Mouse (Mus musculus) layer of hippocampus, postnatal 14 days (tissue): ENCODE measurements around the gene Tra2a. TPM values are rescaled to one million over a fixed set of nuclear protein-coding genes. Genes with fewer than 3 reads are reported as not detected.

Experiments
- DNase-seq, 2 experiments: peaks; one replicate each; pipeline ENCODE4 v3.0.0; 2021 to 2022; ENCODE audit warnings: low spot score in 2 of 2, mixed read lengths in 1 of 2
- total RNA-seq, 2 experiments: library from RNA; stranded (reverse); gene quantifications; 2 replicates each; pipeline ENCODE4 v1.2.3; 2021

Tra2a gene
- total RNA-seq, 2 experiments from 2014 or later, result 76.0 to 85.7 TPM

DNA sequence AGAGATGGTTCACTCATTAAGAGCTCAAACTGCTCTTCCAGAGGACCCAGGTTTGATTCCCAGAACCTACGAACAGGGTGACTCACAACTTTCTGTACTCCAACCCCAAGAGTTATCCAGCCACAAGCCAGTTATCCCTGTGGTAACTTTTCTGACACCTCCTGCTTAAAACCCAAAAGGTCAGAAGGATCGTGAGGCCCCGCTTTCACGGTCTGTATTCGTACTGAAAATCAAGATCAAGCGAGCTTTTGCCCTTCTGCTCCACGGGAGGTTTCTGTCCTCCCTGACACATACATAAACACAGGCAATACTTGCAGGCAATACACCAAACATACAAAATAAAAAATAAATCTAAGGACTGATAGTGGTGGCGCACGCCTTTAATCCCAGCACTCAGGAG lies 27.5 kb downstream of the Tra2a start:
- peak; percentile 100 for DNase-seq

DNA sequence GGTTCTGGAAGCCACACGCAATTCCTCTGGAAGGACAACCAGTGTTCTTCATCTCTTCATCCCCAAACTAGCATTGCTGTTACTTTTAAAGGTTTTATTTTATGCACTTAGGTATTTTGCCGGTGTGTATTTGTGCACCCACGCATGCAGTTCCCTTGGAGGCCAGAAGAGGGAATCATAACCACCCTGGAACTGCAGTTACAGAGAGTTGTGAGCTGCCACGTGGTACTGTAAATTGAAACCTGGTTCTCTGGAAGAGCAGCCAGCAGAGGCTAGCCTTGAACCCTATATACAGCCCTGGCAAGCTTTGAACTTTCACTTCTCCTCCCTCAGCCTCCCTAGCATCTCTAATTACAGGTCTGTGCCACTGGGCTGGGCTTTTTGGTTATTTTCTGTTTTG lies 30.5 kb downstream of the Tra2a start:
- no peak for DNase-seq

DNA sequence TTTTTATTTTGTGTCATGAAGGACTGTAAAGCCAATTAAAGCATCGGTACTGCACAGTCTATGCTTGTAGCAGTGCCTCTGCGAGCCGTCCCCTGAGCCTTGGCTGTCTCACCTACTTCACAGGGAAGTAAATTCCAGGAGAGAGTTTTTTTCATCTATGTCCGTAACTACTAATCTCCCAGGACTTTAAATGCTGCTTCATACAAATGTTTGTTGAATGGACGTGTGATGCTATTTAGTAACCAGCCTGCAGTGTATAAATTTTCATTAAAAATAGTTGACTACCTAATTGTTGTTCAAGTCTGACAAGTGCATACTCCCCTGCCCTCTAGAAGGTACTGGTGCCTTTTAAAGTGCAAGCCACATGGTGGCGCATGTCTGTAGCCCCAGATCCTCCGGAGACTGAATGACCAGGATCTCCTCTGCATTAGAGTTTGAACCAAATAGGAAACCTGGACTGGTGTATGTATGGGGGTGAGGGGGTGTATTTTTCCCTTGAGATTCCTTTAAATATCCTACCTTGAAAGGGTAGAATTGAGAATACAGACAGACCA lies 35.6 kb downstream of the Tra2a start:
- DNase-seq, result no peak

DNA sequence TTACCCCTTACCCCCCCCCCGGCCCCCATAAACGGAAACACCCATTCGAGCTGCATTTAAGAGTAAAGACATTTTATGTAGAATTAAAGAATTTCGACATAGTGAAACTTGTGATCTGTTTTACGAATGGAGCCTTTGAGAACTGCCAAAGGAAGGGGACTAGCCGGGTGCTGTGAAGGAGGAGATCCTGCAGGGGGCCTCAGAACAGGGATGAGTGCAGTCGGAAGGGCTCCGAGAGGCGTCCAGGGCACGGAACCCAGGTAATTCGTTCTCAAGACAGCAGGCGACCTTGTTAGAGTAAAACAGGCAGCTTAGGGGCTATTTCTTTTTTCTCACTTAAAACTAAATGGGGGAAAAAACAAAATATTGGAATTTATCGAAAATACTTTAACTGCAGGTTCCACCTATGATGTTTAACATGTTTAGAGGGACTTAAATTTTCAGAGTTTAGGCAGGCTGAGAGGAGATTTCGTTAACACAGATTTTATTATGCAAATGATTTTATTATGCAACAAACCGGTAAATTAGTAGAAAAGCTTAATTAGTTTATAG lies 36.6 kb downstream of the Tra2a start:
- DNase-seq, result no peak

DNA sequence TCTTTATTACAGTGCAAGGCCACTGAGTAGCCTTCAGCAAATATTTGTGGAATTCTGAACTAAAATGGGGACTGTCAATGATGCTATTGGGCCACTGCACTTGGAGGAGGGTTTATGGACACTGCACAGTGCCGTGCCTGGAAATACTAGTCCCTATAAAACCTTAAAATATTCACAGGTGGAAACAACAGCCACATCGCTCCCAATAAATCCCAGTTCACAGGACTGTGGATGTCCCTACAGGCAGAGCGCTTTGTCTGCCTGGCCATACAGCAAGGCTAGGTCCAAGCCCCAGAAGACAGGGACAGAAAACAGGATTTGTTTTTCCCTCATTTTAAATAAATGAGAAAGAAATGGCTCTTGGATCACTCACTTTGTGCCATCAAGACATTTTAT lies 38.1 kb downstream of the Tra2a start:
- no peak for DNase-seq

DNA sequence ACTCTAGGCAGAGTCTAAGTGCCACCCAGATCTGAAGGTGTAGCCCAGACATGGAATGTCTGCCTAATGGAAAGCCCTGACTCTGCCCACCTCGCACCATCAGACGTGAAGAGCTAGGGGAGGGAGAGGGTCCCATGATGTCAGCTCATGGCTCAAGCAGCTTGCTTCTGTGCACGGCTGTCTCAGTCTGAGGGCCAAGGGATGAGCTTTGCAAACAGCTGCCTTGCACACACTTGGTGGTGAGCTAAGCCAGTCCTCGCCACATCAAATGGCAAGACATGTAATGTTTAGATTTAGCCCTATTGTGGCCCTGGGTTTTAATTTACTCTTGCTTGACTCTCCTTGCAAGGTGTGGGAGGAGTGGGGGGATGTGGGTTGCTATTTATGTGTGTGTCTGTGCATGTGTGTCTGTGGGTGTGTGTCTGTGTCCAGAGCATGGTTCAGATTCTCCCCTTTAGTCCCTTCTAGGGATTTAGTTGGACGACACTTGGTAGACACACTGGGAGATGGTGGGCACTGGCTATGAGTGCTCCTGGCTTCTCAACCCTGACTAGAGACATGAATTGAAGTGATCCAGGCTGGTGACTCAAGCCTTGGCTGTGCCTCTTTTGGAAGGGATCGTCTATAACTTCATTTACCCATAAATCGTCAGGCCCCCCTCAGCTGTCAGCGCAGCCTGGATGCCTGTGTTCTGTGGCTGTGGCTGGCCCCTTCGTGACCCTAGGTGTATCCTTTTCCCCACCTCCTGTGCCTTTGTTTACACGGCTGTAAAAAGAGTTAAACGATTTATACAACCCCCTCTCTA lies 38.7 kb downstream of the Tra2a start:
- DNase-seq, result no peak

DNA sequence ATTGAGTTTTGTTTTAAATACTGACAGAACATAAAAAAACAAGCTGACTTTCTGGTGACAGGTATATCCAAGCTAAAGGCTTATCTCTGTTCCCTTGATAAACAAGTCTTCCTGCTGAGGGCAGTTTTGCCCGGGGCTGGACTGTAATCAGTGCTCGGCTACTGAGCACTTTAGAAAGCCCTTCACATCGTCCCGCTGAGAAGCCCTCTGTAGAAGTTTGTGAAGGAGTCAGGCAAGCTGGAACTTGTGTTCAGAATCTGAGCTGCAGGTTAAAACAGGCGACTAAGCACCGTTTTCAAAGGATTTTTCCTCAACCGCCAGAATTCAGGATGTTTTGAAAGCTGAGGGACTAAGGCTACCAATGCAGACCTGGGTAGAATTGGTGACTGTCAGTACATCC lies 41.9 kb downstream of the Tra2a start:
- no peak for DNase-seq

DNA sequence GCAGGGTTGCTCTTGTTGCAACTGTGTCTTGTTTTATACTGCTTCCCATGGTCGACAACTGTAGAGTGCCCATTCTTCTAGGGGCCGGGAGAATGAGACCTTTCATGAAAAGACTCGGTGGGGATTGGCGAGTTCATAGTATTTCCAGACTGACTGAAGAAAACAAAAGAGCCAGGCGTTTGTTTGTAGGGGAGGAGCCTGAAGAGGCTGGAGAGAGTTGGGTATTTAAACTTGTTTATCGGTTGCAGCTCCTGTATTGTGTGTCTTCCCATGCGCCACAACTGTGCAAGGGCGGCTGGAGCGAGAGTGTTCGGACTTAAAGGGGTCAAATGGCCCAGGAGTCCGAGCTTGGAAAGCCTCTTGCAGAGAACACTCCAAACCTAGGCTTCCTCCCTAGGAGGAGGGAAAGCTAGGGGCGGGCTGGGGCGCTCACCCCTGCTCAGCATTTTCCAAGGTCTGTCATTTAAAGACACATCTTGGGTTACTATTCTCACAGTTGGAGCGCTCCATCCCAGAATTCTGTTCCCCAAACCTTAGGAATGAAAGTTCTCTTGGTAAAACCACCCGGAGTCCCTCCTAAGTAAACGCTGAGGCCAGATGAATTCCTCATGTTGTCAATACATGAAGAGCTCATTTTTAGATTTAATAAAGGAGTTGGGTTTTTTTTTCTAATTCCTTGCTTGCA lies 43.8 kb downstream of the Tra2a start:
- no peak for DNase-seq

DNA sequence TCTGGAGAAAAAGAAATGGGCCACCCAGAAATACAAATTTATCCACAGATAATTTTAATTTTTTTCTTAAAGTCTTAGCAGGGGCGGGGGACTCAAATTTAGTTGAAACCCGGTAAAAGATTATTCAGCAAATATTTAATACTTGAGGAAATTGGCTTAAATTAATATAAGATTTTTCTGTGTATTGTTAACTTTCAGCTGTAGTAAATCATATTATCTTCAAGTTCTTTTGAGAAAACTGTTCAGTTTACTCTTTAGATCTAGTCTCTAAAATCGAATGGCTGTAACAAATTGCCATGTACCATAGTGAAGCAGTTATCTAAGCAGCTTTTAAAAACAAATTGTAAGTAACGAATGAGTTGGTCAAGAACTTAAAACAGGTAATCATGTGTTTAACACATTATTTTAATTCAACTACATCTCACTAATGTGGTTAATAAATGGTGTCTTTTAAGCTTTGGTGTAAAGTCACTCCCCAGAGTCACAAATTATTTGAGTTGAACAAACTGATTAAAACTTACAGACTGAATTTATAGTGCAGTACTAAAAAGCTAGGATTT lies 44.8 kb downstream of the Tra2a start:
- DNase-seq, result no peak

DNA sequence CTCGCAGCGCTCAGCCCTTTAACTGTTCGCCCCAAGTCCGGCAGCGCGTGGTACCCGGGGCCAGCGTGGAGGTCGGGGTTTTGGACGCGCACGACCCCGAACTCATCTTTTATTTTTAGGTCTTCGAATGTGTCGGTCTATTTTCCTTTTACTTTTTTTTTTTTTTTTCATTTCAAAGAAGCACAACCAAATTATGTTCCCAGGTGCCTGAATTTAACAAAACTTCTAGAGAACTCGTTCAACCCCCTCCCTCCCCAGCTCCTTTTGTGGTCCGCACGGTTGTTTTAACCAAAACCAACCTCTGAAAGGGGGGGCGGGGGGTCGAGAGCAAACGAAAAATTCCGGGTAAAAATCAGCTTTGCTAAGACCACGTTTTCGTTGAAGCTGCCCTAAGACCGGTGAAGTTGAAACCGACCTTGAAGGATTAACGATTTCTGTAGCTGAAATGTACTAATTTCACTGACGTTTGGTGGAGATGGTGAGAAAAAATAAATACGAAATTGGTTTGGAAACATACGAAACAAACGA lies 45.5 kb downstream of the Tra2a start:
- no peak for DNase-seq

DNA sequence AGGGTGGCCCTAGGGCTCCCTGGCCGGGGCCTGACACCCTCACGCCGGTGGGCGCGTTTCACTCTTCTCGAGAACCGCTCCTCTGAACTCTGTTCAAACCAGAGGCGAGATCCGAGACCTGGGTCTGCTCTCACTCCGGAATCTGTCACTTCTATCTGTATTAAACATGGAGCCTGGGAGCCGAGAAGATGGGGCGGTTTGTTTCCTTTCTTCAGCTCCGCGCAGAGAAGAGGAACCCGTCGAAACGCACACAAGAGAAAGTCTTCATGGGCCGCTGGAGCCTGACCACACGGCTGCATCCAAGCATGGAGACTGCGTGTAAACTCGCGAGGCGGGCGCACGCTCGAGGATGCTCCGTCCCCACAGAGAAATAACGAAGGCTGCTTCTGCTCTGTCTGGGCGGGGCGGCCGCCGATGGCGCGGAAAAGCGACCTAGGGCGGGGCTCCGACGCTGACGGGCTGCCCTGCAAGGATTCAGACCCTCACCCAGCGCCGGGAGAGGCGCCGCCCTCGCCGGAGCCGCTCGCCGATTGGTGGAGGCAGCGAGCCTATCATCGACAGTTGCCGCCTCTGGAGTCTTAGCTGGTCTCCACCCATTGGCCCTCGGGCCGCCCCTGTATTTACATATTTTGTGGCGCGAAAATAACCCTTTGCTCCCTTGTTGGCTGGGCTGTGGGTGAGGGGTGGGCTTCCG lies 46.1 kb downstream of the Tra2a start:
- DNase-seq, result peak in 1 of 2 experiments; percentile 42

DNA sequence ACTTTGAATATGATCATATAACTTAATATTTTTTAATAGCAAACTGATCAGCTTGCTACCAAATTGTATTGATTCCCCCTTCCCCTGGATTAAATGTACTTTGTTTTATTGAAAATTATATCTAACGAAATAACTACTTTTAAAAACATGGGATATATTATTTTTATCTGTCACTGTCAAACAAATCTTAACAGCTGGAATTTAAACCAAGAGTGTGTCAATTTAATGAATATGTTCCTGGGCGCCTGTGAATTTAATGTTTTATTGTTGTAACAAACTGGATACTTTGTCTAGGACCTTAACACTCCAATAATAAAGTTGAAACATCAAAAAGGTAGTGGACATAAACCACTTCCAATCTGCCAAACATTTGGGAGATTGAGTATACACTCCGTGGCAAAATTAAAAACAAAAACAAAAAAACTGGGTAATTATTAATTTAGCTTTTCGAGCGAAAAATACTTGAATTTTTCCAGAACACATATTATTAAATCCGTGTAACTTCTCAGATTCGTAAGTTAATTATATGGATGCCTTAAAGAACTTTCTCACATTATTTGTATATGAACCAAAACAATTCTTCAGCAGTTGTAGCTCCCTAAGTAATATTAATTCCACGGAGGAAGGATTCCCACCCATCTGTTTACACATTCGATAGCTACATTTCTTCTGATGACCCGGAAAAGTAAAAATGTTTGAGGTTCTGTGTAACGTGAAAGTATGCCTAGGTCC lies 46.9 kb downstream of the Tra2a start:
- DNase-seq, result no peak

DNA sequence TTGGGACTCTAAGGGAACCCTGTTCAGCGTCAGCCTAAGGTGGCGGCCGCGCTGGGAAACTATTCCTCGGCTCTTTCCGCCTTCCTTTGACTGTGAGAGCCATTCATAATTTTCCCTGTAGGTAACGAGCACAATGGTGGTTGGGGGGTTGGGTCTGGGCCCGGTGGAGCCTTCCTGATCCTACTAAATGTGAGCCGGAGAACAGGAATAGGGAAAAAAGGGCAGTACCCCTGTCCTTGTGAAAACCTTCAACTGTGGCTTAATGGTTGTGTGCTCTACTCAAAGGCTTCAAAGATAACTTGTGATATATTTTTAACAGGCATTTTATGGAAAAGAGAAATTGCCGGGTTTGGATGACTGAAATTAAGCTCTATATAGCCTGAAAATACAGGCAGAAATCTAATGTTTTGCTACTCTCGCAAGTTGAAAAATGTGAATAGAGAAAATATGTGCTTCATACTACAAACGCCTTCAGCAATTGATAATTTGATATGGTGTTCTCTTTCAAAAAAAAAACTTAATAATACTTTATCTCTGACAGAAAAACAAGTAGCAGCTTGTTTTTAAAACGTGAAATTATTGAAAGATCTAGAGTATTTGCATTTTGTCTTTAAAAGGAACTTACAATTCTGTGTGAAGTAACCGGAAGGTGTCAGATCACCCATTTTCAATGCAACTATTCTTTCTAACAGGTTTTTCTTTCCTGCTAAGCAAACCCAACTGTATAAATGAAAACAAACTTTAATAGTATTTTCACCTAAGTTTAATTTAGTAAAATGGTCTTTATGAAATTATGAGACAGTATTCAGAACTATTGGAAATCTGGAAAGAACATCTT lies 47.9 kb downstream of the Tra2a start:
- DNase-seq, result no peak

DNA sequence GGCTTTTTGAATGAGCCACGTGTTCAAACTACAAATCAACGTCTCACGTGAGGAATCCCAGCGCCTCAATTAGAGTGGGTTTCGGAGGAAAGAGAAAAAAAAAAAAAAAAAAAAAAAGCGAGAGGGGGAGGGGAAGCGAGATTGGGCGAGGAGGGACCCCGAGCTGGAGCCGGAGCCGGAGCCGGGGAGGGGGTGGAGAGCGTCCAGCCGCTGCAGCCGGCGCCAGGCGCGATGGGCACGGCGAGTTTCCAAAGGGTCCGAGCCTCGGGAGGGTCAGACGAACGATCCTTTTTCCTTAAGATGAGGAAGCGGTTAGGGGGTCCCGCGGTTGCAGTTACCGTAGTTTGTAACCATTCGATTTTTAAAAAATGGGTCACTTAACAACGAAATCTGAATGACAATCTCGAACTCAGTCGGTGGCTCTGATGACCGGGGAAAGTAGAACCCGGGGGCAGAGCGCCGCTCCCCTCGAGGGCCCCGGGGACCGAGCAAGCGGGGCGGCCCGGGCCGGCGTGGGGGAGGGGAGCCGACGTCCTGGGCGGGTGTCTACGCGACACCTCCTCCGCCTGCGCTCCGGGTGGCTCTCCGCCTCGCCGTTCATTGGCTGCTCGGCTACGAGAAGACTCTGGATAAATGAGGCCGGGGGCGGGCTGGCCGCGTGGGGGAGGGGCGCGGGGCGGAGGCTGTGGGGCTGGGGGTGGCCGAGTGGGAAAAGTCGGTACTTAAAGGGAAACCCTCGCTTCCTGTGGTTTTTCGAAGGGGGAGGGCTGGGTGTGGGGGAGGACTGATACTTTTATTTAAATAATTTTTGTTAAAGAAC lies 48.7 kb downstream of the Tra2a start, which contains the start of gene Igf2bp3:
Gene Igf2bp3 (minus strand): TSS at position 30 of the 820 bp plus-strand sequence.
- no peak for DNase-seq

DNA sequence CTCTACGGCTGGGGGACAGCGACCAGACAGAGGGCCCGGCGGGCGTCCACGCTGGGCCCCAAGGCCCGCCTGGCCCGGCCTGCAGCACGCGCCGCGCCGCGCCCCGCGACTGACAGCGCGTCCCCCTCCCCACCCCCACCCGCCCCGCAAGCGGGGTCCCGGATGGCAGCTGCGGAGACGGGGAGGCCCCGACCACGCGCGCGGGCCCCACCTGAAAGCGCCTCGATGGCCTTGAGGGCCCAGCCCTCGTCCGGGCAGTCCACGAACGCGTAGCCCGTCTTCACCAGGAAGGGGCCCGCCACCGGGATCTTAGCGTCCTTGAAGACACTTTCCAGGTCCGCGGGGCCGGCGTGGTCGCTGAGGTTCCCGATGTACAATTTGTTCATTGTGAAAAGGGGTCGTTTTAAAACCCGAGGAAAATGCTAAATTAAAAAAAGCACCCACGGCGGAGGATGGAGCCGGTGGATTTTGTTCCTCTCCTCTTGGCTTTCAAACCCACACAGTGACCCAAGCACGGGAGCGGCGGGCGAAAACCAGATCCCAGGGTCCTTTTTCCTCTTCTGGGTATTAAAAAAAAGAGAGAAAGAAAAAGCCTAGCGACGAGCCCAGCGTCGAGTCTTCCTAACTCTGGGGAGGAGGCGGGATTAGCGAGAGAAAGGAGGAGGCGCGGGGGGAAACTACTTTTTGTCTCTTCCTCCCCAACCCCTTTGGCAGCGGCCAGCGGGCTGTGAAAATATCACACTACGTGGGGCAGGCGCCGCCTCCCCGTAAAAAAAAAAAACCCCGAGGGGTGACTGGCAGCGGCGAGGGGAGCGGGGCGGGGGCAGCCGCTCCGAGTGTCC lies 49.5 kb downstream of the Tra2a start:
- DNase-seq, result no peak

DNA sequence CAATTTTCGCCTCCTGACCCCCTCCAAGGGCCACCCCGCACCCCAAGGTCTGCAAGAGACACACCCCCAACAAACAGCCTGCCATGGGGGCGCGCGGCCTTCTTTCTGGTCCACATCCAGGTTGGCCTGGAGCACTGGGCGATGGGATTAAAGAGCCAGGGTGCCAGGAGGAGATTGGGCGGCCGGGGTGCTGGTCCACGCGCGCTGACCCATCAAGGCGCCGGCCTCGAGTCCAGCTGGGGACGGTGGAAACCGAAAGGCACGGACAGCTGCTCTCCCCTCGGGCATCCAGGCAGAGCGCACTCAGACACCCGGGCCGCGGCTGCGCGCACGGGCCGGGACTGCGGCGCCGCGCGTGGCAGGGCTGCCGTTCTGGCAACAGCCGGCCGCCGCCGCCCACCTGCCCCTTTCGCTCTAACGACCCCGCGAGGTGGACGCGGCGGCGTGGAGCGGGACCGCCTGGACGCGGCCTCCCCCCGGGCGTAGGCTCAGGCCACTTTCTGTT lies 50.2 kb downstream of the Tra2a start:
- DNase-seq, result no peak

DNA sequence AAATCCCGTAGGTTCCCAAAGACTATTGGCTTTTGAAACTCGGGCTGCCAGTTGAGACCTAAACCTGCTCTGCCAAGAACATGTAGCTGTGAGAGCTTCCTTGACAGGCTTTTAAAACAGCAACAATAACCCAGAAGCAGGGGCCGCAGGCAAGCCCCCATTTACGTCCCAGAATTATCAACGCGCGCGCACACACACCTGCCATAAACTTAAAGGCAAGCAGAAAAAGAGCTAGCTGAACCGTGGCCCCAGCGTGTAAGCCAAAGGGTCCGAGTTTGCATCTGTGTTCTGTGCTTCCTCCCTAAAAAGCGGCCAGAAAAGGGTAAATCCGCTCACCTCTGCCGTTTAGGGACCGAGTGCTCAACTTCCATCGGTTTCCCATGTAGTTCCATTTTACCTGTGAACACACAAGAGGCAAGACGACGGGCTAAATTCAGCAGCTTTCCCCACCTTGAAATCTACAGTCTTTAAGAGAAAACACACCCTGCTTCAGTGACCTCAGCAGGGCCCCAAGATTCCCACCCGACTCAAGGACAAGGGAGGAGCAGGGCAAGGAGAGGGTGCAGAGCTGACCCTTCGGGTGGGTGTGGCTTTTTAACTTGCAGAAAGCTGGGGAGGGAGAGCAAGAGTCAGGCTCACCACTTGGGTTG lies 50.8 kb downstream of the Tra2a start:
- no peak for DNase-seq
